Mouse (Mus musculus) lung, postnatal 25 days (tissue): Measurements from ENCODE around the gene Stk35.

Source experiments
- DNase-seq: peaks from one replicate; pipeline ENCODE4 v3.0.0; 2022; ENCODE audit warnings: low spot score

The Stk35 gene

DNA sequence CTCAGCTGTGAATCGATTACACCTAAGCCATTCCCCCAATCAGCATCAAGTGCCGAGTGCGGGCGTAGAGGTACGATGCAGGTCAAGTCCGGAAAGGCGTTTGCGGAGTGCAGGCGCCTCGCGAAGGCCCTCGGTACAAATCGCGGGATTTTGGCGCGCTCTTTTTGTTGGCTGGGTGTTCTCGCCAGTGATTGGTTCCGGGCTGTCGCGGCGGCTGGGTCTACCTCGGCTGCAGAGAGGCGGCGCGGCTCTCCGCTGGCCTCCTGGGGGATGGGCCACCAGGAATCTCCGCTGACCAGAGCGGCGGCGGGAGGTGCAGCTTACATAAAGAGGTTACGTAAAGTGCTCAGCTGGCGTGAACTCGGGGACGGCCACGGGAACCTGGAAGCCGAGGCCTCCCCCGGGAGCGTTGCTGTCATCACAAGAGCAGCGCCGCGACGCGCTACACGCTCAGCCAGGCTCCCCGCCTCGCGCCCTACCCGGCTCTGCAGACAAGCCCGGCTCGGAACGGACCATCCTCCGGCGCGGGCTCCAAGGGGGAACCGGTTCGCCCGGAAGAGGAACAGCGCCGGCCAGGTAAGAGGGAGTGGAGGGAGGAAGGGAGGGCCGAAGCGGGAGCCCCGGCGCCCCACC, at the start of gene Stk35:
Gene Stk35 (plus strand): TSS at position 247 of the 633 bp plus-strand sequence.
- DNase-seq = peak; percentile 94

DNA sequence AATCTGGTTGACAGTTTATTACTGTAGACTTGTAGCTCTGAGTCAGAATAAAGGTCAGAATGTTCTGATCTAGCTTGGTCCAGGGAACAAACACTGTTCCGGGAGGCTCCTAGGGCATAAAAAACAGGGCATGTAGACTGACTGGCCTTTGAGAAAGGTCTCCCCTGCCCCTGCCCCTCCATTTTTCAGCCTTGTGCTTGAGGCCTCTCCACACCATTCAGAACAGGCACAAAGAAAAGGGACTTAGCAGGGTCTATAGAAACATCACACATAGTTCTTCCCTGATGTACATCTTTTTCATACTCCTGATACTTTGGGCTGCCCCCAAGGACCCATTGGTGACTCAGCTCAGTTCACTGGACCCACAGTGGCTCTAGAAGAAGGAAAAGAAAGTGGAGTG, 18.3 kb upstream of the Stk35 start:
- no peak for DNase-seq

DNA sequence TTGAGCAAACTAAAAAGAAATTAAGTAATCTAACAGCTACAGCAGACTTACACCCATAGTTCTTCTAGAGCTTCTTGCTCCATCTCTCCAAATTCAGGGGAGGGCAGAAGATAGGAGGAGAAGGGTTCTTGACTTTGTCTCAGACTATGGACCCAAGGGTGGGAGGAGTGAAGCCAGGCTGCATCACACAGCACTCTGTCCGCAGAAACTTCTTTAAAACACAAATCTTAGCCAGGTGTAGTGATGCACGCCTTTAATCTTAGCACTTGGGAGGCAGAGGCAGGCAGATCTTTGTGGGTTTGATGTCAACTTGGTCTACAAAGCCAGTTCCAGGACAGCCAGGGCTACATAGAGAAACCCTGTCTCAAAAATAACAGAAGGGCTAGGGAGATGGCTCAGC, 3.8 kb upstream of the Stk35 start:
- no peak for DNase-seq

DNA sequence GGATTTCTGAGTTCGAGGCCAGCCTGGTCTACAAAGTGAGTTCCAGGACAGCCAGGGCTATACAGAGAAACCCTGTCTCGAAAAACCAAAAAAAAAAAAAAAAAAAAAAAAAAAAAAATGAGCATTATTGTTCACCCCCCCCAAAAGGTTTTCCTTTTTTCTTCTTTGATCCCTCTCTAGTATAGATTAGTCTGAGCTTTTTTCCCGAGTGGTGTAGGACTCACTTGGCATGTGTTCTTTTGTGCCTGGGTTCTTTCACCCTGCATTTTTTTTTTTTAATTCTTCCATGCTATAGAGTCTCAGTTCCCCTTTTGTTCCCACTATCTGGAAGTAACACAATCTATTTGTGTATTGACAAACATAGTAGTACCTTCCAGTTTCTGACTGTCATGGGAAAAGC, 2.6 kb upstream of the Stk35 start:
- no peak for DNase-seq

DNA sequence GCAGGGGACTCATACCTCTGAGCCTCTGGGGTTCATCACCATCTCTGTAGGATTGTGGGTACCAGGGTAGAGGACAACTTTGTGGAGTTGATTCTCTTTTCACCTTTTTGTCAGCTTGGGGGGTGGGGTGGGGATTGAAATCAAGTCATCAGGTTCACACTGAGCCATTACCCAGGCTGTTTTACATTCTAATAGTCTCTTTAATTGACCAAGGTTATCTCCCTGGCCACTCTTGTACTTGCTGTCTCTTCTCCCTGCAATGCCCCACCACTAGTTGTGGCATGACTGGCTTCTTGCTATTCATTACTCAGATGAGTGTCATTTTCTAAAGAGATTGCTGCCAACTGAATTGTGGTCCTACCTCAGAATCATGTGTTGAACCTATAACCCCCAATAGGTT, 1.9 kb upstream of the Stk35 start:
- no peak for DNase-seq

DNA sequence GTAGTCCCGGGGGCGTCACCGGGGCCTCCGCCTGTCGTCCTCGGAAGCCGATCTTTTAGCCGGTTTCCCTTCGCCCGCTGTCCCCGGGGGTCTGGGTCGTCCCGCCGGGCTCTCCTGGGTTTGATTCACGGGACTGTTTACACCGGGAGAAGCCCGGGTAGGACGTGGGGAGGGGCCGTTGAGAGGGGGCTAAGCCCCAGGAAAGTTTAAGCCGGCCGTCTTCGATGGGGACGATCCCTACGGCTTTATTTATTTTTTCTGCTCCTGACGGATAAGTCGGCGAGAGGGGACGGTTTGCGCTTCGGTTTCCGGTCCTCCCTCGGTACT, 550 bp downstream of the Stk35 start:
- no peak for DNase-seq

DNA sequence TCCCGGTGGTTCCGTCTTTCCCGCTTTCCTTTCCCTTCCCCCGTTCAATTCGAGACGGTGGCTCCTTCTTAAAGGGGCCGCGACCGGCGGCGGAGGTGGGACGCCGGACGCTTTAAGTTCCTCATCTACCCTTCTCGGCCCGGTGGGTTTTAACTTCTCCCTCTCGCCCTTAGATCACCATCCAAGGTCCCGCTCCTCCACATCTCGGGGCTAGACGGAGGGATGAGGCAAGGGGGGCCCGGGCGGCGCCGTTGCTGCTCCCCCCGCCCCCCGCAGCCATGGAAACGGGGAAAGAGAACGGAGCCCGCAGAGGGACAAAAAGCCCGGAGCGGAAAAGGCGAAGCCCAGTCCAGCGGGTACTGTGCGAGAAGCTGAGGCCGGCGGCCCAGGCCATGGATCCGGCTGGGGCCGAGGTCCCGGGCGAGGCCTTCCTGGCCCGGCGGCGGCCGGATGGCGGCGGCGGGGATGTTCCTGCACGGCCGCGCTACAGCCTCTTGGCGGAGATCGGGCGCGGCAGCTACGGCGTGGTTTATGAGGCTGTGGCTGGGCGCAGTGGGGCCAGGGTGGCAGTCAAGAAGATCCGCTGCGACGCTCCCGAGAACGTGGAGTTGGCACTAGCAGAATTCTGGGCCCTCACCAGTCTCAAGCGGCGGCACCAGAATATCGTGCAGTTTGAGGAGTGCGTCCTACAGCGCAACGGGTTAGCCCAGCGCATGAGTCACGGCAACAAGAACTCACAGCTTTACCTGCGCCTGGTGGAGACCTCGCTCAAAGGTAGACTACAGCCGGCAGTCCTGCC, 1.1 kb downstream of the Stk35 start:
- DNase-seq = peak; percentile 92

DNA sequence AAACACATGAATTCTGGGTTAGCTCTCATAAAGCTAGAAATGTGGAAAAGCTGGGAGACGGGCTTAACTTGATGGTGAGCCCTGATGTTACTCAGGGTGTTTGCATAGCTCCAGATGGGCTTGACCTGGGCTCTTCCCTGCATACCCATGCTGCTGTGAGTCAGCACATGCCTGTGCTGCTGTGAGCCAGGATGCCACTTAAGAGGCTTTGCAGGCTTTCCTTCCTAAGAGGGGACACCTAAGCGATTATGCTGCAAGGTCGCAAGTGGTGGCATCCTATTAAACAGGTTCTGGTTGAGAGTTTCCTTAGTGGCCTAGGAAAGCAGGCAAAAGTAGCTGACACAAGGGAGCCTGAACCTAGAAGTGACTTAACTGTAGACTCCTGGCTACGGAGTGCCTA, 5.2 kb downstream of the Stk35 start:
- DNase-seq = no peak

DNA sequence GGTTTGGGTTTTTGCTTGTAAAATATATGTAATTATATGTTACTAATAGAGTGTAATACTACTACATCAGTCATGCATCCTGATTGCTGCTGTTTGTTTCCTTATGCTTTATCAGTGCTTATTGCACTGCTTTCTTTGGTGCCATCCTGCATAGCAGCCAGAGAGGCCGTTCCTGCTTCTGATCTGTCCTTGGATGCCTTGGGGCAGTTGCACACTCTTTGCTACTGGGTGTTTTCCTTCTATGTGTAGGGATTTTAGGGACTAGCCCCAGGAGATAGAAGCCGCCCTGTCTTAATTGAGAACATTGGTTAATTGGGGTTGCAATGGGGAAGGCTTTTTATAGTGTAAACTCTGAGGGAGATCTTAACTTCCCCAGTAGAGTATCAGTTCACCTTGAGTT, 6.2 kb downstream of the Stk35 start:
- no peak for DNase-seq

DNA sequence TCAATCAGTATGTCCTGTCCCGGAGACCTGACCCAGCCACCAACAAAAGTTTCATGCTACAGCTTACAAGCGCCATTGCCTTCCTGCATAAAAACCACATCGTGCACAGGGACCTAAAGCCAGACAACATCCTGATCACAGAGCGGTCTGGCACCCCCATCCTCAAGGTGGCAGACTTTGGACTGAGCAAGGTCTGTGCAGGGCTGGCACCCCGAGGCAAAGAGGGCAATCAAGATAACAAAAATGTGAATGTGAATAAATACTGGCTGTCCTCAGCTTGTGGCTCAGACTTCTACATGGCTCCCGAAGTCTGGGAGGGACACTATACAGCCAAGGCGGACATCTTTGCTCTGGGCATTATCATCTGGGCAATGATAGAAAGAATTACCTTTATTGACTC, 10.2 kb downstream of the Stk35 start:
- DNase-seq = no peak

DNA sequence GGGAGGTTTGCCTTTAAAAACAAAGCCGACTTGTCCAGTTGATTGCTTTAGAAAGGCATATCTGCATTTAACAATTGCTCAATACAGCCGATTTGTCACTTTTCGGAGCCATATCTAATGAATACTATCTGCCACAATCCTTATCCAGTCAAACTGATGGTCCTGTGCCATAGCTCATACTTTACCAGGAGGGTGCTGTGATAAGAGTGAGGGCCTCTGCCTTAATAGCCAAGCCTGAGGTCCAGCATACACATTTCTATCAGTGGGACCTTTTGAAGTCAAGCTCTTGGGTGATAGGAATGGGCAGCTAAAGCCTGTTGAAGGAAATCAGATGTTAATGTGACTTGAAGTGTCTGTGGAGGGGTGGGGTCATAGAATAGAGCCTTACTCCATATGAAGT, 13.7 kb downstream of the Stk35 start:
- no peak for DNase-seq

DNA sequence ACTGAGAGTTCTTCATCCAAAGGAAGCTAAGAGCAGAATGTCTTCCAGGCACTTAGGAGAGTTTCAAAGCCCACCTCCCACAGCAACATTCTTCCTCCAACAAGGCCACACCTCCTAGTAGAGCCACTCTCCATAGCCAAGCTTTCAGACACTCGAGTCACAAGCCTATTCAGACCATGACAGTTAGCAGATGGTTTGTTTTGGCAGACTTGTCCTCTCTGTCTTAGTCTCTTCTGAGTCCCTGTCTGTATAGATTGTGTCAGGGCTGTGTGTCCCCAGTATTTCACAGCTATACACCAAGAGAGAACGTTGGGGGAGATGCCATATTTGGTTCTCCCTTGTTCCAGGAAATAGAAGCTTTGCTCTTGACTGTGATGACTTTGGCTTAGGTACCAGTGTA, 14.8 kb downstream of the Stk35 start:
- no peak for DNase-seq

DNA sequence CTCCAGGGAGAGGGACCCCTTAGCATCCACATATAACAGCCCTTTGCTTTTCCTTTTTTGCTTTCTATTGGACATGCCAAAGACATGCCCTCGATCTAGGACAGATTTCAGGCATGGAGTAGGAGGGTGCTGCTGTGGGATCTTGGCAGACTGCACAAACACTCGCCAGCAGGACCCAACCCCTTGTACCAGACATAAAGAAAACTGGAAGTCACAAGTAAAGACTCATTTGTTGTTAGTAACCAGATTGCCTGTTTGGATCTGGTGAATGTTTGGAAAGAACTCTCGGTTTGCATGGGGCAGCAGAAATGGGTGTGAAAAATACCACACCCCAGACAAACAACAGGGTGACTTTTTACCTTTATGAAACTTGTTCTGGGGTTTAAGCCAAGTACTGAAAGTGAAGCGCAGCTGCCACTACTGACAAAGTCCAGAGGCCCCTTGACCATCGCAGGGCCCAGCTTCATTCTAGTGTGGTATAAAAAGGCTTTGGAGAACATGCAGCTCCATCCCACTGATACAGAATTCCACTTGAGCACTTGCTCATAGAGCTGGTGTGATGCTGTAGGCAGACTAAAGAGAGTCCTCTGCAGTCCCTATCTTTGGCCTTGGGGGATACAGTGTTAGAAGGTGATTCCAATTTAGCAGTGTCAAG, 17.4 kb downstream of the Stk35 start:
- peak; percentile 40 for DNase-seq

DNA sequence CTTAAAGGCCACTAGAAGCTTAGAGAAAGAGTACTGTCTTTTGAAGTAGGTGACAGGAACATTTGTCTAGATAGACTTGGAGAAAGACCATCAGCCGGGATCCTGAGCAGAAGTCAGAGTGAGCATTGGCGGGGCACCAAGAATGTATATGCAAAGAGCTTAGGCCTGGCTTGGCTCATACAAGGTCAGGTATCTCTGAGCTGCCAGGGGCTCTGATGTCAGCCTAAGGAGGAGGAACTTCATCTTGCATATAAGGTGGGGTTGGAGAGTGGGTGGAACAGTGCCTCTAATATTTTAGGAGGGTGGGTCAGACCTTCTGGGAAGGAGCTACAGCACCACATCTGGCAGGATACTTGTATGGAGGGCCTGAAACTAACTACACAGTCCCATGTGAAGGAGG, 18.6 kb downstream of the Stk35 start:
- no peak for DNase-seq

DNA sequence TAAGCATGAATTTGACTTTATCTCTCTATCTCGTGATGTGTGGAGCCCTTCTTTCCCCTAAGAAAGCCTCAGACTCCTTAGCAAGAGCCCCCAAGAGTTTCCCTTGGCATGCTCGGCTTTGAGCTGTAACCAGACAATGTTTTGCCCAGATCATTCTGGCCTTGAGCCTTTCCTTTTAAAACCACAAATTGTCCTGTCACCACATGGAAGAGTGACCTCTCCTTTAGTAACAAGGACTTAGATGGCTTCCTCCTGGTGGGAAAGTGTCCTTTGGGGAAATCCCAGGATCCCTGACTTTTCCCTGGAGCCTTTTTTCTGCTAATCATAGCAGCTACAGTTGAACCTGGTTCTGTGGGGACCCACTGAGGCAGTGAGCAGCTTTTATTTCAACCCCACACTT, 19.2 kb downstream of the Stk35 start:
- DNase-seq = no peak

DNA sequence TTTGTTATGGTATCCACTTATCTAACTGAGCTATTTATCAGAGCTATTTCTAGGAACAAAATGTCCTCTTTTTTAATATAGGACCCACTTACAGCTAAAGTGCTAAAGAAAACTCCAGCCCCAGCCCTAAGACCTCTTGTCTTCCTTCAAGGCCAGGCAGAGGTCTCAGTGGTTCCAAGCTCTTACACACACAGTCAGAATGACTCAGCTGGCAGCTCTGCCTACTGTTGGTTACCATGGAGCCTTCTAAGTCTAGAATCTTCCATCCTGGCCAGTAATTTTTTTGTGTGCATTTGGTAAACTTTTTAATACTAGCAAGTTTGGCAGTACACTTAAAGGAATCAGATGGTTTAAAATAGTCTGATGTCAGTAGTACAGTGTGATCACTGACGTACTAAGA, 19.6 kb downstream of the Stk35 start:
- DNase-seq = no peak

DNA sequence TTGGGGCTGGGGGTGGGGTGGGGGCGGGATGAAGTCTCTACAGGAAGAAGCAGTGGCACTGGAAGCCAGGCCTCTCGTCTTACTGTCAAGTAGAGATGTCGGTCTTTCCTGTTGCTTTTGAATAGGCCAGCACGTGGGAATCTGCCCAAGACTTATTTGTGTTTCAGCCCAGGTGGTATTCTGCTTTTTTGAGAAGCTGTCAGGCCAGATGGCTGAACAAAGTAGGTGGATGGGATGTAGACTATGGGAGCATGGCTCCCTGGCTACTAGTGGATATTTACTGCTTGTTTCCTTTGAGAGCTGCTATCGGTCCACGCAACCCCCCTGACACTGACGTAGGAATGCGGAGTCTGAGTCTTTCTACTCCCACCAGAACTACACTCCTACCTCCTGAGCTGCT, 20.7 kb downstream of the Stk35 start:
- no peak for DNase-seq

DNA sequence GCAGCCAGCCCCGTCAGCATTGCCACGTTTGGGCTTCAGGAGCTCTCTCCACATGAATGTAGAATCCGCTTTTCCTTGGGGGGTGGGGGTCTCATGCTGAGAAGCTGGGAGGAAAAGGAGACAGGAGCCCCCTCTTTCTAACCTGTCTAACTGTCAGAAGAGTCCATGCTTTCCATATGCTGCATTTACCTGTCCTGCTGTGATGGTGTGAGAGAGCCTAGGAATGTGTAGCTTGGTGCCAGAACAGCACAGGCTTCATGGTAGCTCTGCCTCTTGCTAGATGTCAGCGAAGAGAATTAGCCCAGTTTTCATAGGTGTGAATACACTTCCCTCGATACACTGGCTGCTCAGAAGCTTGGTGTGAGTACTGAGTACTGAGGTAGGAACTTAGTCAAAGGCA, 21.3 kb downstream of the Stk35 start:
- DNase-seq = no peak

DNA sequence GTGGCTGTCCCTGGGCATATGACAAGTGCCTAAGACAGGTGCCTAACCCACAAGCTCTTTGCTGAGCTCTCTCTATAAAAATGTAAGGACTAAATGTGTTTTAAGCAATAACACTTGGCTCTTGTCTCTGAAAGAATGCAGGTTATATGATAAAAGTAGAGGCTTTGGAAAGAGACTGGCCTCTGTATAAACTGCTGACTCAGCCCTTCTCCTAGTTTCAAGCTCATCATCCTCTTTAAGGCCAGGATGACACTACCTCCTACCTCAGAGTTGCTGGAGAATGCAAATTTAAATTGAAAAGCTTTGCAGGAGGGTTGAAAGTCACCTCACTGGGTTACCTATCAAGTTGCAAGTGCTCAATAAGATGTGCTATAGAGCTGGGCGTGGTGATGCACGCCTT, 23.0 kb downstream of the Stk35 start:
- DNase-seq = no peak

DNA sequence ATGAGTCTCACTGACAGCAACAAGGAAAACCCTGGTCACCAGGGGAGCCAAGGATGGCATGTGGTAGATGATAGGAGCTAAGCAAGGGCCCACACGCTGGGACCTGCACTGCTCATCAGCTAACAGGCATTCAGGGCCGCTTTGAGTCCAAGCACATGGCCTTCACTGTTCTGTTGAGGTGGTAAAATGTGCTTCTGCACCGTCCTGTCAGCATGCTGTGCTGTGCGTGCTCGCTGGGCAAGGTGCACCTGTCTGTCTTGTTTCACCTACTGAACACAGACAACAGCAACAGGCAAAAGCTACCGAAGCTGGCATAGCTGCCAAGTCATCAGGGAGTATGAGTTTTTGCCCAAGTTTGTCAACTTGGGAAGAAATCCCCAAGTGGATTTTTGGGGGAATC, 23.9 kb downstream of the Stk35 start:
- no peak for DNase-seq

DNA sequence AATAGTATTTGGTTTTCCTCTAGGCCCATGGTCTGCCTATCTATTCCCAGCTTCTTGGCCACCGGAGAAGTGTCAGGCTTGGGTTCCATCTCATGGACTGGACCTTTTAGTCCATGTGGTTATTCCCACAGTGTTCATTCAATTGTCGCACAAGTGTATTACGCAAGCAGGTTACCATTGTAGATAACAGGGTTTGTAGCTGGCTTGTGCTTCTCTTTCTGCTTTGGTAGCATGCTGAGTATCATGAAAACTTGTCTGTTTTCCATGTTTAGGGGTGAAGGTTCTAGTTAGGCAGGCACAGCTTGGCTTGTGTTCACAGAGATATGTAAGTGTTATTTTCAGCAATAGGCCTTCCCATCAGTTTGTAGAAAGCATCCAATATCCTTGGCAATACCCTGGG, 25.8 kb downstream of the Stk35 start:
- no peak for DNase-seq

DNA sequence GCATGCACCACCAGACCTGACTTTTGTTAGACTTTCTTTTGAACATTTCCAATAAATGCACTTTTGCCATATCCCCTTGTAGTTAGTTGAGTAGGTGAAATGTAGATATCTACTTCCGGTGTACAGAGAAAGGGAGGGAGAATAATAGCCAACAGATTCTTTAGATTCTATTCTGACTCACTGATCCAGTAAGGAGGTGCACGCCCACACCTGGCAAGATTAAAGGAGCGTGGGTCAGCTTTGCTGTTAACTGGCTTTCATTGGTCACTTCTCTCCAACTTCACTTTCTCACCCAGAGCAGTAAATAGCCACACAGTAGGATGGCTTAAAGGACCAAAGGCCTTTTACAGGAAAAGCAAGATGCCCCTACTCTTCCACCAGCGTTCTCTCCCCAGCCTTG, 32.7 kb downstream of the Stk35 start:
- DNase-seq = no peak

DNA sequence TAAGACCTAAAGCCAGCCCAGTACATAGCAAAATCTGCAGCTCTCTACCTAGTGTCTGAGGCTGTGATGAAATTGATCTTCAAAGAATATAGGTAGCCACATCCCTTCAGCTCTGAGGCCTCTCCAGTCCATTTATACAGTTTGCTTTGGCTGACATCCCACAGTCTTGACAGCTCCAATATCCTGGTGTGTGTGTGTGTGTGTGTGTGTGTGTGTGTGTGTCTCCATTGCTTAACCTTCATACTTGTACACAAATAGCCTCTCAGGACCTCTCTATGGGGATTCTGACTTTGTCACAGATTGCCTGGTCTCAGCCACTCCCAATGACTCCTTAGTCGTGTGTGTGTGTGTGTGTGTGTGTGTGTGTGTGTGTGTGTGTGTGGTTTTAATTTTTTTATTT, 33.9 kb downstream of the Stk35 start:
- DNase-seq = peak; percentile 19

DNA sequence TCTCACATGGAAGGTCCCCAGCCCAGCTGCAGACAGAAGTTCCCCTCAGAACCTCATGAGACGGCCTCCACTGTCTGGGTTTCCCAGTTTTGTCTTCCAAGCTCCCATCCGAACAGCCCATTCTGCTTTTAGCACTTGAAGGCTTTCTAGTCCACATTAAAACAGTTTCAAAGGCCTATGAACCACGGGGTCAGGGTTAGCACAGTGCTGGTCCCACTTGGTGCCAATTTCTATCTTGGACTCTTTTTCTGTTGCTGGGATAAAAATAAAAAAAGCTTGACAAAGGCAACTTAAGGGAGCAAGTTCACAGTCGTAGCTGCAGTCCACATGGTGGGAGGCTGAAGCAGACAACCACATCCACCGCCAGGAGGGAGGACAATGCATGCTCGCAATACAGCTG, 34.6 kb downstream of the Stk35 start:
- no peak for DNase-seq
